Mouse (Mus musculus) central nervous system, embryonic 18 days (tissue): Measurements from ENCODE around the gene Iah1. TPM values are rescaled to one million over a fixed set of nuclear protein-coding genes. Genes with fewer than 3 reads are reported as not detected.

Experiments used
- polyA plus RNA-seq: library from polyadenylated mRNA; depleted of rRNA; stranded (reverse); fragments of >200 nt; gene quantifications from 2 replicates; pipeline ENCODE4 v1.2.3, GENCODE M21; 2012; rRNA removed

Iah1 gene
- 31.0 and 35.1 TPM in 2 replicates for polyA plus RNA-seq

DNA sequence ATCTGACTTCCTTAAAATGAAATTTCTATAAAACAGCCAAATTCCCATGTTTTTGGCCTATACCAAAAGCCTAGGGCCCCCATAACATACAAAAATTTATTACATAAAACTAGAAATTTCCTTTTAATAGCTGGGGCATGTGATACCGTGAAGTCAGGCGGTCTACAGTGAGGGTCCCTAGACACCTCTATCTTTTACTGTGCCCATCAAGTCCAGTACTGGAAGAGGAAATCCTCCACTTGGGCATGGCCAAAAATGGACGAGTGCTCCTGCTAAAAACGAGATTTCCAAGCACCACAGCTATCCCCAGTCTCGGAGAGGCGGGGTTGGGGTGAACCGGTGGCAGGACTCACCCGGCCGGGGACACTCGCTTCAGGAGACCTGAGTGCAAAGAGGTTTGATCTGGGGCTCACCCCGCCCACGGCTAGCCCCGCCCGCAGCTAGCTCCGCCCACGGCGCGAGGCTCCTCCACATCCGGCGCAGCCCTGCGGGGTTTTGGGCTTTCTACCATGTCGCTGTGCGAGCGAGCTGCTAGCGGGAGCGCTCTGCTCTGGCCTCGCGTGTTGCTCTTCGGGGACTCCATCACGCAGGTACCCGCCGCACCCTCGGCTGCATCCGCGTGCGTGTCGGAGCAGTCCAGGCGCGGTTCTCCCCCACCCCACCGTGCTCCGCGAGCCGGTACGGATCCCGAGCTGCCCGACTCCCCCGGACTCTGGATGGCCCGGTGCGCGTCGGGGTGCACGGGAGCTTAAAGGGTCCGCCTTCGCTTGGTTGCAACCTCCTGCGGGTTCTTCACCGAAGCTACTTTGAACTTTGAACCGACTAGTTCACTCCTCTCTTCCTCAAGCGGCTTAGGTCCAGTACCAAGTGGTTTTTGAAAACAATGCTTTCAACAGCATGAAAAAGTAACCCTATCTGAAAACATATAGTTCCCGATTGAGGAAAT lies at the start of gene Iah1:
TSS of gene Iah1 (plus strand) at position 467 of the 946 bp plus-strand sequence.

DNA sequence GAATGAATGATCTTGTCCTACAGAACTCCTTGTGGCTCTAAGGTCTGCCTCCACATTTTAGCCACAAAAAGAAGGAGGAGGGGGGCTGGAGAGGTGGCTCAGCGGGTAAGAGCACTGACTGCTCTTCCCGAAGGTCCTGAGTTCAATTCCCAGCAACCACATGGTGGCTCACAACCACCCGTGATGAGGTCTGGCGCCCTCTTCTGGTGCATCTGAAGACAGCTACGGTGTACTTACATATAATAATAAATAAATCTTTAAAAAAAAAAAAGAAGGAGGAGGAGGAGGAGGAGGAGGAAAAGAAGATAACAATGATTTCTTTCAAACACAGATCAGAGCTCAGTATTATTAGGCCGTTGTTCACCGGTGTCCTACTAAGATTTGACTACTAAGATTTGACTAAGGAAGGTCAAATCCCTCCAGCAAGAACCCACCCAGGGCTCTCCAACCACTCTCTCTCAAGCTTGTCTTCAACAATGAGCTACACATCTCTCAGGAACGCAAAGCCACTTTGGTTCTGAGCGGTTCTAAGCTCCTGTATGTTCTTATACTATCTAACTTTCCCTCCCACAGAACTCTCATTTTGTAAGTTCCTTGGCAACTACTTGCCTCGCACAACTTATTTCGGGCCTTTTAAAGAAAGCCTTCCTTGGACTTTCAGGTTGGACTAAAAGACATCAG lies 31.3 kb upstream of the Iah1 start, which contains the start of gene Cpsf3:
TSS of gene Cpsf3 (plus strand) at position 631 of the 681 bp plus-strand sequence.

DNA sequence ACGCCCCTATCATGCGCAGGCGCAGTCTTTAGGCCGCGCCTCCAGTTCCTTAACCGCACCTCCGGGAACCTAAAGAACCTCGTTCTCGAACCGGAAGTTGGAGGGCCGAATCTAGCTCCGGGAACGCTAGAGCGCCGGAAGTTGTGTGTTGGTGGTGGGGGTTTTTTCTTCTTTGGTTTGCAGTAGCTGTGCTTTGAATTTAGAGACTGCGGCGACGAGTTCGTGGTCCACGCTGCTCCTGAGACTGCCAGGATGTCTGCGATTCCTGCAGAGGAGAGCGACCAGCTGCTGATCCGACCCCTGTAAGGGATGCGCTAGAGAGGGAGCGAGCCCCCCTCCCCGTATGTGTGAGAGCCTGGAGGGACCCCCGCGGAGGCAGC lies 30.0 kb upstream of the Iah1 start, which contains the start of gene Itgb1bp1:
TSS of gene Itgb1bp1 (minus strand) at position 42 of the 380 bp plus-strand sequence.

DNA sequence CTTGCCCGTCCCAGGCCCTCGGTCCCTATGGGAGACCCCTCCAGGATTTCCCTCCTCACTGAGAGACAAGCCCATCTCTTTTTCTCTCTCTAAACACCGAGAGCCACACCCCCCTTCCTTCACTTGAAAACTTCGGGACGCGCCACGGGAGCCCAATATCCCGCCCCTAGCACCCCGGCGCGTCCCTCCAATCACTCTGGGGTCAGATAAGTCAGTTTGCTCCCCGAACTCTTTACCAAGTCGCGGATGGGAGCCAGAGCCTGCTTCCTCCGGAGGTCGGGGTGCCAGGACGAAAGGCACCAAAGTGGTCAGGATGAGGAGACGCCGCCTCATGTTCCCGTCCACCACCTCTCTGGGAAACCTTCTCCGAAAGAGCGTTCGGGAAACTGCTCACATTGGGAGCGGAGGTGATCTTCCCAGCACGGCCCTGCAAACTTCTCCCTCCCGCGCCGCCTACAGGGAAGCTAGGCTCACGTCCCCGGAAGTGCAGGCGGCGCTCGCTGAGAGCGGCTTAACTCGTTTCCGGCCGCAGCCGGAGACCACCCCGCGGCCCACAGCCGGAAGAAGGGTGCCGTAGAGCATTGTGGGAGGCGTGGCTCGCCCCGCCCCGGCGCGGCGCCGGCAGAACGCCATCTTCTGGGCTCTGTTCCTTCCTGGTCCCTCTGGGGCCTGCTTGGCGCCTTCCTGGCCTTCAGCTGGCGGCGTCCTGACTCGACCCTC lies 57.1 kb downstream of the Iah1 start, which contains the start of gene Adam17:
TSS of gene Adam17 (minus strand) at position 533 of the 720 bp plus-strand sequence.

Other genes with a start within 250 kb of the Iah1 start
- 81.9 and 86.8 TPM in 2 replicates for gene Cpsf3, start 31.0 kb upstream of the Iah1 start, polyA plus RNA-seq
- 26.3 and 27.6 TPM in 2 replicates for gene Itgb1bp1, start 30.1 kb upstream of the Iah1 start, polyA plus RNA-seq
- 16.8 and 18.9 TPM in 2 replicates for gene Adam17, start 57.2 kb downstream of the Iah1 start, polyA plus RNA-seq
- 567 and 571 TPM in 2 replicates for gene Ywhaq, start 101.2 kb downstream of the Iah1 start, polyA plus RNA-seq